Mouse (Mus musculus) thymus, adult 2 months (tissue): ENCODE results near the gene Olfr1410.

Experiments used
- CTCF ChIP-seq: fragments of 200-500 bp; IDR thresholded peaks from 2 replicates; pipeline ENCODE4 v1.5.1; 2012; ENCODE audit warnings: mild to moderate bottlenecking, control low read depth, low read length, moderate library complexity, borderline replicate concordance; ENCODE audit not compliant: control insufficient read depth, poor library complexity, insufficient read depth; ENCODE audit errors: extremely low read depth
- POLR2A ChIP-seq: fragments of 200-500 bp; IDR thresholded peaks from 2 replicates; pipeline ENCODE4 v1.6.1; 2012; ENCODE audit warnings: mild to moderate bottlenecking, low read length, control low read depth, moderate library complexity; ENCODE audit not compliant: control insufficient read depth, poor library complexity, insufficient read depth; ENCODE audit errors: extremely low read depth

GRCm38 (mm10) chr1:92653179-92653578 is 47.6 kb downstream of the Olfr1410 start:
- TF ChIP-seq CTCF (no peak), POLR2A (no peak)
